8 mouse cellular contexts compared by ENCODE assay signal in genomic region chr16:92511773-92512391, GRCm38 (mm10). TPM values are rescaled to one million over a fixed set of nuclear protein-coding genes. Genes with fewer than 3 reads are reported as not detected.
A peak's percentile ranks its signal among the peaks of the same experiment; 100 is the strongest.
DNase-seq lines count a peak whose midpoint lies in the region; ATAC-seq and TF ChIP-seq lines count a peak whose summit lies in the region.

No protein-coding gene starts in this region.

- no peak for TF ChIP-seq POLR2A in ES-Bruce4 (IDR thresholded peaks at IDR 0.05; ENCODE audit: insufficient read depth, low read length)

- H3K9ac ChIP-seq in hindbrain, embryonic 14.5 days, result no peak overlapping the region
- H3K9ac ChIP-seq in hindbrain, embryonic 13.5 days, result no peak overlapping the region
- H3K9ac ChIP-seq in ES-Bruce4 (ENCODE audit: low read depth, poor library complexity, severe bottlenecking), result no peak overlapping the region
- no peak overlapping the region for H3K9ac ChIP-seq in limb, embryonic 11.5 days (ENCODE audit: low read length)
- H3K9ac ChIP-seq in intestine, embryonic 16.5 days (ENCODE audit: low read depth, low read length), result no peak overlapping the region

- WGBS in hindbrain, embryonic 14.5 days, result 63% methylated on average over 5 of the region's 5 CpGs
- WGBS in hindbrain, embryonic 13.5 days, result 58% methylated on average over 5 of the region's 5 CpGs
- WGBS in limb, embryonic 11.5 days, result 60% methylated on average over 5 of the region's 5 CpGs
- 62% methylated on average over 5 of the region's 5 CpGs for WGBS in intestine, embryonic 16.5 days

- no peak for TF ChIP-seq EP300 in ES-Bruce4 (IDR thresholded peaks at IDR 0.05; ENCODE audit: insufficient read depth, low read depth, low read length)

- no peak for ATAC-seq in hindbrain, embryonic 14.5 days (ENCODE audit: low FRiP score)
- ATAC-seq in hindbrain, embryonic 13.5 days (ENCODE audit: low FRiP score), result no peak
- no peak for ATAC-seq in limb, embryonic 11.5 days (ENCODE audit: insufficient number of reproducible peaks, low FRiP score, low TSS enrichment, low read depth)
- no peak for ATAC-seq in intestine, embryonic 16.5 days

- no peaks in the 10 kb centered on the region for H3K27me3 ChIP-seq in hindbrain, embryonic 14.5 days (ENCODE audit: control insufficient read depth, insufficient read depth, low read length)
- H3K27me3 ChIP-seq in hindbrain, embryonic 13.5 days, result 0 out of 2 replicates have a peak, but pooled peaks cover 4% of the 10 kb centered on the region
- H3K27me3 ChIP-seq in ES-Bruce4 (ENCODE audit: control insufficient read depth, insufficient read depth, low read length, poor library complexity, severe bottlenecking), result no peaks in the 10 kb centered on the region
- H3K27me3 ChIP-seq in limb, embryonic 11.5 days (ENCODE audit: control insufficient read depth, insufficient read depth, low read length), result no peaks in the 10 kb centered on the region
- H3K27me3 ChIP-seq in intestine, embryonic 16.5 days (replicated peaks; ENCODE audit: control insufficient read depth, insufficient read depth, low read length), result no peaks in the 10 kb centered on the region

- peak; percentile 37 for DNase-seq in hindbrain, embryonic 14.5 days (ENCODE audit: low spot score)
- DNase-seq in cerebellum, postnatal 25 days, result peak; percentile 28 to 54
- DNase-seq in limb, embryonic 11.5 days (ENCODE audit: low spot score), result peak; percentile 52
- DNase-seq in thymus, postnatal 14 days, result peak; percentile 53
- no peak for DNase-seq in c-Kit-positive CD71-positive TER-119-positive erythroid progenitor cells, embryonic 14.5 days (ENCODE audit: low spot score)

- no peak overlapping the region for H3K4me2 ChIP-seq in hindbrain, embryonic 14.5 days (replicated peaks)
- H3K4me2 ChIP-seq in hindbrain, embryonic 13.5 days, result no peak overlapping the region
- H3K4me2 ChIP-seq in limb, embryonic 11.5 days (ENCODE audit: low read depth, severe bottlenecking), result no peak overlapping the region
- H3K4me2 ChIP-seq in intestine, embryonic 16.5 days (ENCODE audit: low read depth, low read length), result no peak overlapping the region

- H3K9me3 ChIP-seq in hindbrain, embryonic 14.5 days (ENCODE audit: control insufficient read depth, low read length), result no peaks in the 10 kb centered on the region
- H3K9me3 ChIP-seq in hindbrain, embryonic 13.5 days, result no peaks in the 10 kb centered on the region
- H3K9me3 ChIP-seq in ES-Bruce4 (replicated peaks; ENCODE audit: control insufficient read depth, insufficient read depth, low read length, poor library complexity, severe bottlenecking), result no peaks in the 10 kb centered on the region
- no peaks in the 10 kb centered on the region for H3K9me3 ChIP-seq in limb, embryonic 11.5 days (ENCODE audit: control insufficient read depth, low read length)
- no peaks in the 10 kb centered on the region for H3K9me3 ChIP-seq in intestine, embryonic 16.5 days (ENCODE audit: control insufficient read depth, low read length)

- no peak overlapping the region for H3K27ac ChIP-seq in hindbrain, embryonic 14.5 days
- H3K27ac ChIP-seq in hindbrain, embryonic 13.5 days, result no peak overlapping the region
- H3K27ac ChIP-seq in ES-Bruce4 (ENCODE audit: insufficient read depth, low read length), result no peak overlapping the region
- H3K27ac ChIP-seq in limb, embryonic 11.5 days (replicated peaks; ENCODE audit: low read depth, low read length), result no peak overlapping the region
- no peak overlapping the region for H3K27ac ChIP-seq in intestine, embryonic 16.5 days (ENCODE audit: low read length)

- no peaks in the 10 kb centered on the region for H3K36me3 ChIP-seq in hindbrain, embryonic 14.5 days (replicated peaks; ENCODE audit: control insufficient read depth, insufficient read depth)
- no peaks in the 10 kb centered on the region for H3K36me3 ChIP-seq in hindbrain, embryonic 13.5 days
- H3K36me3 ChIP-seq in ES-Bruce4 (ENCODE audit: control insufficient read depth, insufficient read depth, low read length, poor library complexity, severe bottlenecking), result no peaks in the 10 kb centered on the region
- H3K36me3 ChIP-seq in limb, embryonic 11.5 days (ENCODE audit: control insufficient read depth, insufficient read depth, low read length), result no peaks in the 10 kb centered on the region
- H3K36me3 ChIP-seq in intestine, embryonic 16.5 days (ENCODE audit: control insufficient read depth, insufficient read depth, low read length), result no peaks in the 10 kb centered on the region

- no peaks in the 10 kb centered on the region for H3K4me1 ChIP-seq in hindbrain, embryonic 14.5 days (replicated peaks; ENCODE audit: control insufficient read depth, insufficient read depth, low read length)
- no peaks in the 10 kb centered on the region for H3K4me1 ChIP-seq in hindbrain, embryonic 13.5 days (replicated peaks)
- no peaks in the 10 kb centered on the region for H3K4me1 ChIP-seq in ES-Bruce4 (ENCODE audit: control insufficient read depth, insufficient read depth, low read length)
- no peaks in the 10 kb centered on the region for H3K4me1 ChIP-seq in limb, embryonic 11.5 days (ENCODE audit: control insufficient read depth, insufficient read depth, low read length)
- H3K4me1 ChIP-seq in intestine, embryonic 16.5 days (ENCODE audit: control insufficient read depth, insufficient read depth, low read length), result 0 out of 2 replicates have a peak, but pooled peaks cover 4% of the 10 kb centered on the region

- peak; percentile 67 for TF ChIP-seq CTCF in ES-Bruce4 (IDR thresholded peaks at IDR 0.05; ENCODE audit: low read depth, low read length)

- no peak overlapping the region for H3K4me3 ChIP-seq in hindbrain, embryonic 14.5 days (replicated peaks; ENCODE audit: low read length)
- no peak overlapping the region for H3K4me3 ChIP-seq in hindbrain, embryonic 13.5 days
- no peak overlapping the region for H3K4me3 ChIP-seq in ES-Bruce4 (ENCODE audit: low read depth, low read length)
- H3K4me3 ChIP-seq in limb, embryonic 11.5 days (ENCODE audit: low read depth, low read length), result no peak overlapping the region
- H3K4me3 ChIP-seq in intestine, embryonic 16.5 days (ENCODE audit: low read length), result no peak overlapping the region

RNA-seq across cellular contexts. Expression of gene Clic6, which starts 26.3 kb away (rescaled TPM):
- polyA plus RNA-seq in hindbrain, embryonic 14.5 days (2014; fragmentation: Nextera tagmentation; extraction: Ambion mirVana), result 6.5 and 9.3 TPM in 2 replicates
- 4.8 and 11.5 TPM in 2 replicates for polyA plus RNA-seq in hindbrain, embryonic 13.5 days (2015; fragmentation: Nextera tagmentation; extraction: Ambion mirVana)
- 5.5 and 6.8 TPM in 2 replicates for polyA plus RNA-seq in ES-Bruce4 (2011; ENCODE audit: insufficient read depth, insufficient read length, low read depth, missing spikeins)
- polyA plus RNA-seq in limb, embryonic 11.5 days (2014; fragmentation: Nextera tagmentation; extraction: Ambion mirVana), result 0.41 TPM in 2 replicates
- polyA plus RNA-seq in intestine, embryonic 16.5 days (2015; fragmentation: Nextera tagmentation; extraction: Ambion mirVana), result 57.4 and 76.6 TPM in 2 replicates

RNA-seq across cellular contexts. Expression of gene Rcan1, which starts 41.2 kb away (rescaled TPM):
- polyA plus RNA-seq in hindbrain, embryonic 14.5 days (2014; fragmentation: Nextera tagmentation; extraction: Ambion mirVana), result 76.8 and 92.3 TPM in 2 replicates
- polyA plus RNA-seq in hindbrain, embryonic 13.5 days (2015; fragmentation: Nextera tagmentation; extraction: Ambion mirVana), result 56.5 and 56.6 TPM in 2 replicates
- 37.2 and 42.8 TPM in 2 replicates for polyA plus RNA-seq in ES-Bruce4 (2011; ENCODE audit: insufficient read depth, insufficient read length, low read depth, missing spikeins)
- polyA plus RNA-seq in limb, embryonic 11.5 days (2014; fragmentation: Nextera tagmentation; extraction: Ambion mirVana), result 33.0 and 33.8 TPM in 2 replicates
- 23.6 and 28.1 TPM in 2 replicates for polyA plus RNA-seq in intestine, embryonic 16.5 days (2015; fragmentation: Nextera tagmentation; extraction: Ambion mirVana)
